Mouse (Mus musculus) liver, embryonic 12.5 days (tissue): ENCODE results near the gene Kctd12b. TPM values are rescaled to one million over a fixed set of nuclear protein-coding genes. Genes with fewer than 3 reads are reported as not detected.
A peak's percentile ranks its signal among the peaks of the same experiment; 100 is the strongest.
"Not testable (repeated sequence)": the region's sequence is repeated elsewhere in the genome, so short reads cannot be mapped to it uniquely, and the experiment has no call there.

Experiments
- ATAC-seq: fragments of 200-750 bp; cut with Nextera tagmentation; 2 replicates; pipeline ENCODE4 v1.8.0; 2017; ENCODE audit warnings: moderate number of reproducible peaks, mild to moderate bottlenecking, moderate library complexity
- H3K27ac ChIP-seq: fragments of 300-500 bp; sonication (generic); 2 replicates; pipeline ENCODE4 v1.5.1; 2016; ENCODE audit warnings: mild to moderate bottlenecking
- H3K27me3 ChIP-seq: fragments of 300-500 bp; sonication (generic); replicated peaks from 2 replicates; pipeline ENCODE4 v1.6.1; 2016; ENCODE audit warnings: mild to moderate bottlenecking, moderate library complexity
- H3K36me3 ChIP-seq: fragments of 300-500 bp; sonication (generic); 2 replicates; pipeline ENCODE4 v1.6.1; 2016; ENCODE audit warnings: mild to moderate bottlenecking, moderate library complexity
- H3K4me1 ChIP-seq: fragments of 300-500 bp; sonication (generic); 2 replicates; pipeline ENCODE4 v1.6.1; 2016
- H3K4me2 ChIP-seq: fragments of 300-500 bp; sonication (generic); 2 replicates; pipeline ENCODE4 v1.6.1; 2016; ENCODE audit warnings: mild to moderate bottlenecking, moderate library complexity
- H3K4me3 ChIP-seq: fragments of 300-500 bp; sonication (generic); 2 replicates; pipeline ENCODE4 v1.5.1; 2016; ENCODE audit warnings: mild to moderate bottlenecking, moderate library complexity
- H3K9ac ChIP-seq: fragments of 300-500 bp; sonication (generic); 2 replicates; pipeline ENCODE4 v1.6.1; 2016; ENCODE audit warnings: mild to moderate bottlenecking, moderate library complexity
- H3K9me3 ChIP-seq: fragments of 300-500 bp; sonication (generic); replicated peaks from 2 replicates; pipeline ENCODE4 v1.6.1; 2016; ENCODE audit warnings: mild to moderate bottlenecking, moderate library complexity
- WGBS: fragments of 180-500 bp; shearing (Covaris S2); methylation state at CpG from one replicate; pipeline ENCODE4 v1.1.7; 2016; ENCODE audit not compliant: insufficient replicate concordance; 5-methylcytosine and 5-hydroxymethylcytosine counted together
- polyA plus RNA-seq: library from polyadenylated mRNA; unstranded; fragments of >200 nt; fragmentation: Nextera tagmentation; extraction: Ambion mirVana; gene quantifications from 2 replicates; pipeline ENCODE4 v1.2.1, GENCODE M21; 2016

The Kctd12b gene
- 0.81 and 0.99 TPM in 2 replicates for polyA plus RNA-seq

DNA sequence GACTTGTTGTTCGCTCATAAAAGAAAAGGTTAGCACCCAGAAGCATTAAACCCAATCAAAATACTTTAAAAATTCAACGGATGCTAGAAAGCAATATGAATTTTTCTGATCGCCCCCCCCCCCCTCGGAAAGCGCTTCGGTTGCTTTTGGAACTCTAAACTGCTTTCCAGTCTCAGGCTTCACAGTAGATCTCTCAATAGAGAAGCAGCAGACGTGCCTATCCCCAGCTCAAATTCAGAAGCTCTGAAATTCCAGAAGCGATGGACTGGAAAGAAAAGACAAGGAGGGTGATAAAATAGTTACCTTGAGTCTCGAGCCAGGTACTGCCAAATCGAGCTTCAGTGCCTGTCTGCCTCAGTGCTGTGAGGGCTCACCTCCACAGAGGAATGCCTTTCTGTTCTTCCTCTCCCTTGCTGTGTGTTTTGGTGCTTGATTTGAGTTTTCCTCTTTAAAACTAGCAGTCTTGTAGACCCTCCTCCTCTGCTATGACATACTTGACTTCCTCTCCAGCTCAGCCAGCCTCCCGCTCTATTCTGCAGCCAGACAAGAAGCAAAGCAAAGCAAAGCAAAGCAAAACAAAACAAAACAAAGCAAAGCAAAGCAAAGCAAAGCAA, at the start of gene Kctd12b:
Gene Kctd12b, minus strand, starts transcription at position 610 of the 614 bp plus-strand sequence.
- no peak within 1 kb of the TSS for H3K27ac ChIP-seq
- no peaks in the 10 kb centered on the region for H3K27me3 ChIP-seq
- H3K4me2 ChIP-seq, result peak within 1 kb of the TSS; percentile 16; the same call in 1 of the 2 replicates
- no peaks in the 10 kb centered on the region for H3K4me1 ChIP-seq
- no peaks in the 10 kb centered on the region for H3K36me3 ChIP-seq
- no peak within 1 kb of the TSS for H3K9ac ChIP-seq
- no peak for ATAC-seq
- 23% methylated on average over 11 of the region's 11 CpGs for WGBS
- peak within 1 kb of the TSS; percentile 25 for H3K4me3 ChIP-seq
- H3K9me3 ChIP-seq, result no peaks in the 10 kb centered on the region

DNA sequence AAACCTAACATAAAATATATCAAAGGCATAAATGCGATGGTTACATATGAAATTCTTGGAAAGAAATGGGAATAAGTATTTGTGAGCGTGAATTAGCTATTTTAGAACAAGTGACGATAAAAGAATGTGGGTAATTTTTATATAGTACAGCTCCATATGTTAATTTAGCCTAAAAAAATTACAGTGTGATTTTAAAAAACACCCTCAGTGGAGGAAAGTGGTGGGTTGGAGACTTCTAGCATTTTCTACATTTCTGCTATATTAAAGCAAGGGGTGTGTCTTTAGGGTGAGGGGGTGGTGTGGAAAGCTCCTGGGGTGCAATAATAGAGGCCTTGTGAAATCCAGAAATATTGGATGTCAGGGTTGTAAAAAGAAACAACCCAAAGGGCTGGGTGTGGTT, 46.3 kb upstream of the Kctd12b start:
- no peak overlapping the region for H3K27ac ChIP-seq
- no peaks in the 10 kb centered on the region for H3K36me3 ChIP-seq
- H3K9me3 ChIP-seq, result no peaks in the 10 kb centered on the region
- no peak overlapping the region for H3K4me3 ChIP-seq
- H3K27me3 ChIP-seq, result no peaks in the 10 kb centered on the region
- no peaks in the 10 kb centered on the region for H3K4me1 ChIP-seq
- 77% methylated on average over 3 of the region's 3 CpGs for WGBS
- no peak overlapping the region for H3K9ac ChIP-seq
- ATAC-seq, result no peak
- no peak overlapping the region for H3K4me2 ChIP-seq

DNA sequence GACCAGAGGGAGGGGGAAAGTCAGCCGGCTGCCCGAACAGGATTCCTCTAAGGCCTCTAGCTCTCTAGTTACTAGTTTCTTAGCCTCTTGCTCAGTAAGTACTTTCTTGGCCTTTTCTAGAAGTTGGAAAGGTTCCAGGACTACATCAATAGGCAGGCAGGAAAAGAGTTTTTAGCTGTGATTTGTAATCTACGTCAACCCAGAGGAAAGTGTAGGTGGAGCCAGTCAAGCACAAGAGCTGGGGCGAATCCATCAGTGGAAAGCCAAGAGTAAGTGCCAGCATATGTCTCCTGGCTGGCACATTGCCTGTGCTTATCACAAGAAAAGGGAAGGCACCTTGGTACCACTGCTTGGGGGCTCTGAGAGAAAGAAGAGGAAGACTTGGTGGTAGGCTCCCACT, 39.5 kb upstream of the Kctd12b start:
- H3K9me3 ChIP-seq, result no peaks in the 10 kb centered on the region
- H3K27ac ChIP-seq, result no peak overlapping the region
- no peaks in the 10 kb centered on the region for H3K4me1 ChIP-seq
- WGBS, result 73% methylated on average over 4 of the region's 4 CpGs
- no peaks in the 10 kb centered on the region for H3K27me3 ChIP-seq
- H3K4me2 ChIP-seq, result no peak overlapping the region
- ATAC-seq, result no peak
- no peak overlapping the region for H3K9ac ChIP-seq
- peaks cover 3% of the 10 kb centered on the region; the same call in 1 of the 2 replicates for H3K36me3 ChIP-seq
- H3K4me3 ChIP-seq, result no peak overlapping the region

DNA sequence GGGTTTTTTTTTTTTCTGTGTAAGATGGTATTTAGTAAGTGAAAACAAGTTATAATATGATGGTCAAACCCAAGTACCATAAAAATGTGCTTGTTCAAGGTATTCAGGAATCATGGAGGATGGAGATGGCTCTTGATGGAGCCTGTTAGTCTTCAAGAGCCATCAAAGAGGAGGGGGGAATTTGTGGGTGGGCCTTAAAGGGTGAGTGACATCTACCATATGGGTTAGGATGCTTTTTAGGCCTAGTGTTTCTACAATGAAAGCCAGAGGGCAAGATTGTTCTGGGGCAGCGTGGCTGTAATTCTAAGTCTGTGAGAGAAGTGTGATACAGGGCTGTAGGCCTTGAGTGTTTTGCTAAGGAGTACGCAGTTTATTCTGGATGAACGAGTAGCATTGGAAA, 28.2 kb upstream of the Kctd12b start:
- Histone ChIP-seq H3K9me3 (no peaks in the 10 kb centered on the region), H3K9ac (no peak overlapping the region), H3K4me2 (peak overlapping the region; percentile 58), H3K36me3 (no peaks in the 10 kb centered on the region), H3K4me1 (no peaks in the 10 kb centered on the region), H3K27ac (no peak overlapping the region), H3K4me3 (peak overlapping the region; percentile 39), H3K27me3 (no peaks in the 10 kb centered on the region)
- ATAC-seq, result no peak
- WGBS, result 39% methylated on average over 3 of the region's 3 CpGs

DNA sequence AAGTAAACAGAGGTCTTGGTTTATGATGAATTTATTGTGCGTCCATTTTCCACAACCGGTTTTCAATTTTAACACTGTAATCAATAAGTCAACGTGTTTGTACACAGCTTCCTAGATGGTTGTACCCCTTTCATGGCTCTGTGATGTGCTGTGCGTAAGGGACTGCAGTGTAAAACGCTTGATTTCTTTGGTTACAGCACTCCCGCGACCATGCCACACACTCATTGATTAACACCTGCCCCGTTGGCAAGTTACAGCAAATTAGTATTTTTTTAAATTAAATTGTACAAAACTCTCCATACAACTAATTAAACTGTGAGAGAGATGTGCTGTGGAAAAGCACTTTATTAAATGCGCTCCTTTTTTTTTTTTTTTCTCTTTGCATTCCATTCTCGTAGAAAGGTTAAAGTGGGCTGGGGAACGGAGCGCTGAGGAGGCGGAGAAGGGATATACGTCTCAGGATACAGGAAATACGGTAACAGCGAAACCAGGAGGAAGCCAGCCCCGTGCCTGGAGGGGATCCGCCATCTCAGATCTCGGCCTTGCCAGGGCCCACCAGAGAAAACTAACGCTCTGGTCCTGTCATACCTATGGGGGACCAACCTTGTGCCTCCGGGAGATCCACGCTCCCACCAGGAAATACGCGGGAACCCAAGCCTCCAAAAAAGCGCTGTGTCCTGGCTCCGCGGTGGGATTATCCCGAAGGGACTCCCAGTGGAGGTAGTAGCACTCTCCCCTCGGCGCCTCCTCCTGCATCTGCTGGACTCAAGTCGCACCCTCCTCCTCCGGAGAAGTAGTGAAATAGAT, 27.1 kb upstream of the Kctd12b start, which contains the start of gene Nbdy:
Gene Nbdy, plus strand, starts transcription at position 481 of the 807 bp plus-strand sequence.
- H3K4me2 ChIP-seq, result peak within 1 kb of the TSS; percentile 58
- peak; percentile 90 for ATAC-seq
- H3K27ac ChIP-seq, result 0 out of 2 replicates have a peak within 1 kb of the TSS, but pooled peaks have one; percentile 20
- no peaks in the 10 kb centered on the region for H3K4me1 ChIP-seq
- peak within 1 kb of the TSS; percentile 62 for H3K4me3 ChIP-seq
- no peaks in the 10 kb centered on the region for H3K9me3 ChIP-seq
- 4% methylated on average over 32 of the region's 32 CpGs for WGBS
- no peaks in the 10 kb centered on the region for H3K27me3 ChIP-seq
- no peaks in the 10 kb centered on the region for H3K36me3 ChIP-seq
- H3K9ac ChIP-seq, result peak within 1 kb of the TSS; percentile 63

DNA sequence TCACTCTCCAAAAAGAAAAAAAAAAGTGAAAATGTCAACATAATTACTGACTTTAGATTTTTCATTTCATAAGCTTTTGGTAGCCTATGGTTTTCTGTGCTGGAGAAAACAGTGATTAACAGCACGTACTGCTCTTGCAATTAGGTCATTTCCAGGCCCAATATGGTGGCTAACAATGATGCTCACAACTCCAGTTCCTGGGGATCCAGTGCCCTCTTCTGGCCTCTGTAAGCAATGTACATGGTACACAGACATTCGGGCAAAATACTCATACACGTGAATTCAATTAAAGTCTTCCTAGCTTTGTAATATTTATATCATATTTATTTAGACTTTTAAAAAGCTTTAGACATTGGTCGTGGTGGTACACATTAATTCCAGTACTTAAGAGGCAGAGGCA, 23.4 kb upstream of the Kctd12b start:
- Histone ChIP-seq H3K9me3 (no peaks in the 10 kb centered on the region), H3K27ac (no peak overlapping the region), H3K4me2 (no peak overlapping the region), H3K27me3 (no peaks in the 10 kb centered on the region), H3K4me3 (no peak overlapping the region), H3K4me1 (no peaks in the 10 kb centered on the region), H3K36me3 (no peaks in the 10 kb centered on the region), H3K9ac (no peak overlapping the region)
- ATAC-seq, result no peak
- 30% methylated on average over 4 of the region's 4 CpGs for WGBS

DNA sequence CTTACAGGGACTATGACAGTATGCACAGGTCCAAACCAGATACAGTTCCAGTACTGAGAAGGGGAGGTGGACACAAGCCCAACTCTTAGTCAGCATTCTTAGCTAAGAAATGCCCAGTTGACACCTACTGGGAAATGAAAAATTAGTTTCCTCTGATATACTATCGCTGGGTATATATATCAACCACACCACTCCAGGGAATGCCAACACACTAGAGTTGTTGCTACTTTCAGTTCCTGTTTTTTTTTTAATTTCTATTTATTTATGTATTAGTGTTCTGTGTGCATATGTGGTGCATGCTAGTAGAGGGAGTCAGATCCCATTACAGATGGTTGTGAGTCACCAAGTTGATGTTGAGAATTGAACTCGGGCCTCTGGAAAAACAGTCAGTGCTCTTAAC, 20.5 kb upstream of the Kctd12b start:
- H3K9ac ChIP-seq, result no peak overlapping the region
- H3K36me3 ChIP-seq, result no peaks in the 10 kb centered on the region
- H3K4me2 ChIP-seq, result no peak overlapping the region
- no peaks in the 10 kb centered on the region for H3K9me3 ChIP-seq
- WGBS, result 71% methylated on average over 2 of the region's 2 CpGs
- H3K4me3 ChIP-seq, result no peak overlapping the region
- no peak overlapping the region for H3K27ac ChIP-seq
- no peaks in the 10 kb centered on the region for H3K27me3 ChIP-seq
- ATAC-seq, result no peak
- no peaks in the 10 kb centered on the region for H3K4me1 ChIP-seq

DNA sequence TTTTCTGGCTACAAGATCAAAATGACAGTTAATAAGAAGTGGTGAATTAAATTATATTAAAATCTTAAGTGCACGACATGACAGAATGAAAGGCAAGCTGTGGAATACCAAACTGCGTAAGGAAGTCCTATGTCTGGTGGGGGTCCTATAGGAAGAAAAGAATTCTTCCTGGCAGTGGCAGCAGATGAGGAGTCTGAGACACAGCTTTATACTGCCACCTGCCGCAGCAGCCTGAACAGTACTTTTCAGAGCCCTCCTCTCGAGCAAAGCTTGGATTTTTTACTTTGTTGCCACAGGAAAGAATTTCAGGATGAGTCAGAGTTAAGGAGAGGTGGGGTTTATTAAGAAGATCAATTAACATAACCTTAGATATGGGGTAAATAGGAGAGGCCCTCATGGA, 11.5 kb upstream of the Kctd12b start:
- Histone ChIP-seq H3K9me3 (no peaks in the 10 kb centered on the region), H3K4me1 (no peaks in the 10 kb centered on the region), H3K4me3 (no peak overlapping the region), H3K27me3 (no peaks in the 10 kb centered on the region), H3K9ac (no peak overlapping the region), H3K27ac (no peak overlapping the region), H3K36me3 (no peaks in the 10 kb centered on the region), H3K4me2 (no peak overlapping the region)
- WGBS, result 26% methylated on average over 4 of the region's 4 CpGs
- ATAC-seq, result no peak

DNA sequence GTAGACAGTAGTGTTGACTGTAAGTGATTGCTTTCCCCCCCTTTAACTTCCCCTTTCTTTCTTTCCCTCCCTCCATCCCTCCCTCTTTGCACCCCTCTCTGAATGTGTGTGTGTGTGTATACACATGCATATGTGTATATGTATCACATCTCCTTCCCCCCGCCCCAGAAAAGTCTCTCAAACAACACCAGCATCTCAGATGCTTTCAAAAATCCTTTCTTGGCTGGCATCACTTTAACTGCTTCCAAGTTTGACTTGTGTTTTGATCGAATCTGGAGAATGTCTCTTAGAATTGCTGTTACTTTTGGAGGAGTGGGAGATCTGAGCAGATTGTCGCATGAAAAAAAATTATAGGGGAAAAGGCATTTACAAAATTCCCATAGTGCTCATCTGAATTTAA, 4.3 kb upstream of the Kctd12b start:
- Histone ChIP-seq H3K4me1 (no peaks in the 10 kb centered on the region), H3K9me3 (no peaks in the 10 kb centered on the region), H3K4me3 (no peak overlapping the region), H3K36me3 (no peaks in the 10 kb centered on the region), H3K4me2 (no peak overlapping the region), H3K27me3 (no peaks in the 10 kb centered on the region), H3K9ac (no peak overlapping the region), H3K27ac (no peak overlapping the region)
- WGBS, result 54% methylated on average over 3 of the region's 3 CpGs
- no peak for ATAC-seq

DNA sequence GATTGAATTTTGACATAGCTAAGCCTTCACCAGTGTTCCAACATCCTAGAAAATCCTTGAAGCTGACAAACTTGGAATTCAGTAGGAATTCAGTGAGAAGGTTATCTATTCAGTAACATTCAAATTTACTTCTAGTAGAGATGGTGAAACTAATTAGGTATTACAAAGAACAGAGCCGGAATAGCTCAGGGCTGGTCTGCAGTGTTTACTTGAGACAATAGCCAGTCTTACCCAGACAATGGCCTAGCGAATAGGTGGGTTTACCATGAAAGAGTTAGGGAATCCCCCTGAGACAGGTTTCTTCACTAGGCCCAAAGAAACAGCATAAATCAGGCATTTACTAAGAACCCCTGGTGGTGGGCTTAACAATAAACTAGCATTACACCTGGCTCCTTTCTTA, 28.0 kb downstream of the Kctd12b start:
- not testable (repeated sequence) for H3K27ac ChIP-seq, H3K27me3 ChIP-seq, H3K4me3 ChIP-seq, ATAC-seq, H3K9me3 ChIP-seq, H3K9ac ChIP-seq, H3K36me3 ChIP-seq, H3K4me1 ChIP-seq, H3K4me2 ChIP-seq
- 68% methylated on average over 2 of the region's 2 CpGs for whole genome bisulfite sequencing

DNA sequence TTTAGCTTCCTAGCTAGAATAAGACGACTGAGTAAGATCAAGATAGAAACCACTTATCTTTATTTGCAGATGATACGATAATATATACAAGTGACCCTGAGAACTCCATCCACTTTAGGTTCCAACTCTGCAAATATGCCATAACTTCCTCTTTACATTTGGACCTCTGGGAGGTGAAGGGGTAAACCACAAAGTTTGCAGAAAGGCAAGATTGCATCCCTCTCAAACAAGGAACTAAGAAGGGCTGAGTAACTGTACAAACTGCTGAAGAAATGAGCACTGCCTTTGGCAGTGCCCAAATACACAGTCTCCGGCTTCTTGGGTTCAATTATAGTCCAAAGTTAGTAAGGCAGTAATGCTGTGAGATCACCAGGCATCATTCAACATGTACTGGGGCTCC, 31.3 kb downstream of the Kctd12b start:
- 52% methylated on average over 3 of the region's 3 CpGs for WGBS
- no peak overlapping the region for H3K4me3 ChIP-seq
- ATAC-seq, result no peak
- H3K27ac ChIP-seq, result no peak overlapping the region
- H3K4me1 ChIP-seq, result no peaks in the 10 kb centered on the region
- no peaks in the 10 kb centered on the region for H3K36me3 ChIP-seq
- H3K9me3 ChIP-seq, result no peaks in the 10 kb centered on the region
- no peak overlapping the region for H3K4me2 ChIP-seq
- no peaks in the 10 kb centered on the region for H3K27me3 ChIP-seq
- no peak overlapping the region for H3K9ac ChIP-seq

DNA sequence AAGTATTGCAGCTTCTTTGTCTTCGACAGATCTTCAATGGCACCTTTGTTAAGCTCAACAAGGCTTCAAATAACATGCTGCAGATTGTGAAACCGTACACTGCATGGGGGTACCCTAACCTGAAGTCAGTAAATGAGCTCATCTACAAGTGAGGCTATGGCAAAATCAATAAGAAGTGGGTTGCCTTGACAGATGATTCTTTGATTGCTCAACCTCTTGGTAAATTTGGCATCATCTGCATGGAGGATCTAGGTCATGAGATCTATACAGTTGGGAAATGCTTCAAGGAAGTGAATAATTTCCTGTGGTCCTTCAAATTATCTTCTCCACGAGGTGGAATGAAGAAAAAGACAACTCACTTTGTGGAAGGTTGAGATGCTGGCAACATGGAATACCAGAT, 39.2 kb downstream of the Kctd12b start:
- Histone ChIP-seq H3K36me3 (no peaks in the 10 kb centered on the region), H3K27me3 (no peaks in the 10 kb centered on the region), H3K4me2 (no peak overlapping the region), H3K4me3 (no peak overlapping the region), H3K9ac (no peak overlapping the region), H3K4me1 (no peaks in the 10 kb centered on the region), H3K9me3 (no peaks in the 10 kb centered on the region), H3K27ac (no peak overlapping the region)
- no peak for ATAC-seq
- WGBS, result 48% methylated on average over 3 of the region's 3 CpGs
